Mouse (Mus musculus) neutrophil, adult 59 days (primary cell): ENCODE data around the gene Hoxc5. TPM values are rescaled to one million over a fixed set of nuclear protein-coding genes. Genes with fewer than 3 reads are reported as not detected.

Source experiments
- total RNA-seq, 2 experiments: library from RNA; stranded (reverse); gene quantifications; 1 replicate in 1 of 2; 2 replicates in 1 of 2; pipeline ENCODE4 v1.2.4; 2023

The Hoxc5 gene
- not detected for total RNA-seq

GRCm38 (mm10) chr15:102967312-102967510 is at the start of gene Hoxc5:
Gene Hoxc5 (plus strand): TSS chr15:102967443.

GRCm38 (mm10) chr15:102921053-102922011 is 45.9 kb upstream of the Hoxc5 start, which contains the start of gene Hoxc13:
Gene Hoxc13 (plus strand): TSS chr15:102921103.

GRCm38 (mm10) chr15:102936279-102936972 is 30.8 kb upstream of the Hoxc5 start, which contains the start of gene Hoxc12:
Gene Hoxc12 (plus strand): TSS chr15:102936757.

GRCm38 (mm10) chr15:102954192-102955006 is 12.8 kb upstream of the Hoxc5 start, which contains the start of gene Hoxc11:
Gene Hoxc11 (plus strand): TSS chr15:102954427.

GRCm38 (mm10) chr15:102966776-102967311 is 399 bp upstream of the Hoxc5 start, which contains the start of gene Hoxc10:
Gene Hoxc10 (plus strand): TSS chr15:102966796.

GRCm38 (mm10) chr15:102976171-102976570 is 8.9 kb downstream of the Hoxc5 start, which contains the start of gene Hoxc9:
Gene Hoxc9 (plus strand): TSS chr15:102976439.

GRCm38 (mm10) chr15:102990461-102991397 is 23.5 kb downstream of the Hoxc5 start, which contains the start of gene Hoxc8:
Gene Hoxc8 (plus strand): TSS chr15:102990607.

GRCm38 (mm10) chr15:102997939-102998355 is 30.7 kb downstream of the Hoxc5 start, which contains the start of gene Hoxc6:
Gene Hoxc6 (plus strand): TSS chr15:102998257.

GRCm38 (mm10) chr15:103018636-103019035 is 51.4 kb downstream of the Hoxc5 start, which contains the start of gene Hoxc4:
Gene Hoxc4 (plus strand): TSS chr15:103018934.

Other genes with a start within 250 kb of the Hoxc5 start
- 10 to 100 TPM; 18.9 to 19.4 TPM for gene Calcoco1, start 245.3 kb upstream of the Hoxc5 start, total RNA-seq
- not detected for gene Hoxc13, start 46.3 kb upstream of the Hoxc5 start, total RNA-seq
- not detected for gene Hoxc12, start 30.7 kb upstream of the Hoxc5 start, total RNA-seq
- not detected for gene Hoxc11, start 13.0 kb upstream of the Hoxc5 start, total RNA-seq
- gene Hoxc10, start 647 bp upstream of the Hoxc5 start, total RNA-seq, result not detected
- under 1 TPM in 1 of 2 experiments, not detected in 1; 0.13 TPM for gene Hoxc9, start 9.0 kb downstream of the Hoxc5 start, total RNA-seq
- not detected for gene Hoxc8, start 23.2 kb downstream of the Hoxc5 start, total RNA-seq
- gene Hoxc6, start 30.8 kb downstream of the Hoxc5 start, total RNA-seq, result 1 to 10 TPM in 1 of 2 experiments, not detected in 1; 1.6 TPM
- gene Hoxc4, start 51.5 kb downstream of the Hoxc5 start, total RNA-seq, result under 1 TPM in 1 of 2 experiments, not detected in 1; 0.18 TPM
- 1 to 10 TPM; 2.2 to 4.1 TPM for gene Smug1, start 199.6 kb downstream of the Hoxc5 start, total RNA-seq